Comparison of ENCODE assay signal across 17 mouse cellular contexts in genomic region chr17:47282476-47282875, GRCm38 (mm10).
A peak's percentile ranks its signal among the peaks of the same experiment; 100 is the strongest.
DNase-seq lines count a peak whose midpoint lies in the region; TF ChIP-seq lines count a peak whose summit lies in the region.
"Had no signal": no experiment of that assay in that cellular context is flagged by ENCODE, and none has a peak within 500 bp of the region (broad histone marks: within the 10 kb centered on the region; RNA-seq: fewer than 3 reads in every experiment).

No protein-coding gene starts in this region.

- no peak for TF ChIP-seq POLR2A in heart, adult 2 months (IDR thresholded peaks at IDR 0.05; ENCODE audit: insufficient read depth, low read depth, low read length)
- TF ChIP-seq POLR2A in brain, embryonic 14.5 days (IDR thresholded peaks at IDR 0.05; ENCODE audit: borderline replicate concordance, extremely low read depth, insufficient read depth, insufficient read length, poor library complexity, severe bottlenecking) = no peak

- H3K9ac ChIP-seq in heart, adult 2 months (ENCODE audit: low read depth, low read length) = no peak overlapping the region
- H3K9ac ChIP-seq: limb, embryonic 15.5 days; liver, embryonic 15.5 days; midbrain, embryonic 13.5 days had no signal

- no peak for TF ChIP-seq EP300 in heart, adult 2 months (IDR thresholded peaks at IDR 0.05; ENCODE audit: insufficient read depth, low read depth, low read length)

- WGBS in heart, adult 2 months = 38% methylated on average over 3 of the region's 3 CpGs

- intact Hi-C loops in heart, adult 2 months (cut with DNase I) = no loop called here

- H3K27me3 ChIP-seq in heart, adult 2 months (ENCODE audit: control insufficient read depth, insufficient read depth, low read length) = no peaks in the 10 kb centered on the region
- H3K27me3 ChIP-seq: limb, embryonic 15.5 days; liver, embryonic 15.5 days; midbrain, embryonic 13.5 days had no signal

- no peaks in the 10 kb centered on the region for H3K79me2 ChIP-seq in heart, adult 2 months (replicated peaks; ENCODE audit: control insufficient read depth, insufficient read depth, low read length)

- DNase-seq in heart, postnatal 4 days = peak; percentile 23
- no peak for DNase-seq in heart, adult 2 months
- DNase-seq in kidney, postnatal 10 days = peak; percentile 30
- no peak for DNase-seq in kidney, adult 8-10 months
- DNase-seq in brain, embryonic 14.5 days (ENCODE audit: low read depth) = peak; percentile 22
- DNase-seq in lung, postnatal 10 days = peak; percentile 83
- DNase-seq in right cerebral cortex, postnatal 36 days (ENCODE audit: low spot score in 2 of 2) = no peak
- no peak for DNase-seq in urinary bladder, adult 2 months (ENCODE audit: low spot score)
- DNase-seq: adrenal gland, postnatal 10 days; cerebellum, postnatal 14 days; right cerebral cortex, postnatal 14 days; thymus, postnatal 4 days had no signal

- no peak overlapping the region for H3K4me3 ChIP-seq in heart, adult 2 months
- H3K4me3 ChIP-seq: limb, embryonic 15.5 days; liver, embryonic 15.5 days; midbrain, embryonic 13.5 days; myocyte had no signal

- H3K4me1 ChIP-seq in heart, adult 2 months (ENCODE audit: control insufficient read depth, insufficient read depth, low read length) = no peaks in the 10 kb centered on the region

- H3K36me3 ChIP-seq in heart, adult 2 months (ENCODE audit: control insufficient read depth, insufficient read depth, low read length) = no peaks in the 10 kb centered on the region
- H3K36me3 ChIP-seq: G1E; liver, embryonic 15.5 days had no signal

- no peak overlapping the region for H3K27ac ChIP-seq in heart, adult 2 months
- H3K27ac ChIP-seq: limb, embryonic 15.5 days; liver, embryonic 15.5 days; midbrain, embryonic 13.5 days had no signal

- TF ChIP-seq CTCF in heart, adult 2 months (IDR thresholded peaks at IDR 0.05) = no peak
- no peak for TF ChIP-seq CTCF in brain, embryonic 14.5 days (IDR thresholded peaks at IDR 0.05; ENCODE audit: borderline replicate concordance, extremely low read depth, insufficient read depth, insufficient read length)

Comparison
In these comparisons a context has a peak if more than half of its experiments do, and no peak if none do; other contexts are left out.
1. DNase-seq: peak in heart, postnatal 4 days (single experiment), kidney, postnatal 10 days (single experiment), brain, embryonic 14.5 days (single experiment) and lung, postnatal 10 days (single experiment); none in heart, adult 2 months (0 of 2), kidney, adult 8-10 months (0 of 2), right cerebral cortex, postnatal 36 days (0 of 2) and urinary bladder, adult 2 months (single experiment).